Mouse (Mus musculus) kidney, adult 2 months (tissue): ENCODE measurements around the gene Nrm.

ENCODE experiments used
- CTCF ChIP-seq: fragments of 200-500 bp; conservative IDR thresholded peaks from 2 replicates; pipeline ENCODE4 v1.5.1; 2011; ENCODE audit warnings: low read depth, mild to moderate bottlenecking, control low read depth, low read length, moderate library complexity, mixed read lengths; ENCODE audit not compliant: insufficient read depth, insufficient read length
- POLR2A ChIP-seq: fragments of 200-500 bp; IDR thresholded peaks from one replicate; pipeline ENCODE4 v1.6.1; 2011; ENCODE audit warnings: low read depth, low read length, control low read depth

DNA sequence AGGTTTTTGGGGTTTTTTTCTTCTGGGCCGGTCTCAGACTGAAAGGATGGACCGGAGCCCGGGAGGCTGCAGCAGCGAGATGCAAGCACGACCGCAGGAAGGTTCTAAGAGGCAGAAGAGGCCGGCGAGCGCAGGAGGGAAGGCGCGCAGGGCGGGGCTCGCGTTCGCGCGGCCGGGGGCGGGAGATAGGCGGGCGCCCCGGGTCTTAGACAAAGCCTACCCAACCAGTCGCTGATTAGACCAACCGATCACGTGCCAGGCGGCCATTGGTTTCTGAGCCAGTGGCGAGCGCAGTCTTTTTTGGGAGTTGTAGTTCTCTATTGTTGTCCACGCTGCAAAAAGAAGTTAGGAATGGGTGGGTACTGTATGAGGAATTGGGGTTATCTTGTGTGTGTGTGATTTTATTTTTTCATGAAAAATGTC lies 23.0 kb upstream of the Nrm start, which contains the start of gene Tubb5:
- TF ChIP-seq CTCF: no peak
- TF ChIP-seq POLR2A: peak; percentile 70
